Mouse (Mus musculus) frontal cortex, adult 2 months (tissue): ENCODE measurements at regions not wholly inside any gene's neighbourhood (a gene's known extent, or its start where the extent isn't known, plus 50 kb on each side); places are given as distances from the start of the nearest gene placed in this dataset.
A peak's percentile ranks its signal among the peaks of the same experiment; 100 is the strongest.

ENCODE experiments used
- DNase-seq, 2 experiments: peaks; one replicate each; pipeline ENCODE4 v3.0.0; 2022; ENCODE audit warnings: low spot score in 1 of 2; ENCODE audit errors: extremely low spot score in 1 of 2

- DNase-seq = no peak
These were observed 60.9 kb upstream of the Foxa2 start for GRCm38 (mm10) chr2:148107607-148108115.

GRCm38 (mm10) chr2:148110149-148110548 lies 63.4 kb upstream of the Foxa2 start:
- peak in 1 of 2 experiments; percentile 12 for DNase-seq

- peak in 1 of 2 experiments; percentile 28 for DNase-seq
These were observed 65.1 kb upstream of the Foxa2 start for GRCm38 (mm10) chr2:148111889-148112288.

- no peak for DNase-seq
These were observed 66.4 kb upstream of the Foxa2 start for GRCm38 (mm10) chr2:148113184-148113583.

GRCm38 (mm10) chr2:148114600-148114999 lies 67.8 kb upstream of the Foxa2 start:
- DNase-seq = no peak

- no peak for DNase-seq
These were observed 69.4 kb upstream of the Foxa2 start for GRCm38 (mm10) chr2:148116033-148116790.

GRCm38 (mm10) chr2:148117420-148117819 lies 70.7 kb upstream of the Foxa2 start:
- DNase-seq = no peak

GRCm38 (mm10) chr2:148121885-148122876 lies 75.4 kb upstream of the Foxa2 start:
- peak; percentile 15 to 80 for DNase-seq

GRCm38 (mm10) chr2:148123780-148124179 lies 77.0 kb upstream of the Foxa2 start:
- no peak for DNase-seq

- DNase-seq = no peak
These were observed 87.0 kb upstream of the Foxa2 start for GRCm38 (mm10) chr2:148133811-148134210.

- DNase-seq = peak in 1 of 2 experiments; percentile 45
These were observed 95.2 kb upstream of the Foxa2 start for GRCm38 (mm10) chr2:148141936-148142335.

- DNase-seq = no peak
These were observed 98.0 kb upstream of the Foxa2 start for GRCm38 (mm10) chr2:148144816-148145215.

- DNase-seq = no peak
These were observed 101.5 kb upstream of the Foxa2 start for GRCm38 (mm10) chr2:148148272-148148671.

- DNase-seq = no peak
These were observed 102.7 kb upstream of the Foxa2 start for GRCm38 (mm10) chr2:148149426-148149825.

- DNase-seq = no peak
These were observed 106.9 kb upstream of the Foxa2 start for GRCm38 (mm10) chr2:148153513-148154271.

- DNase-seq = peak in 1 of 2 experiments; percentile 53
These were observed 109.4 kb upstream of the Foxa2 start for GRCm38 (mm10) chr2:148156122-148156521.

GRCm38 (mm10) chr2:148159028-148159600 lies 112.3 kb upstream of the Foxa2 start:
- no peak for DNase-seq

GRCm38 (mm10) chr2:148160997-148161396 lies 114.2 kb upstream of the Foxa2 start:
- DNase-seq = peak in 1 of 2 experiments; percentile 51

- peak; percentile 55 to 71 for DNase-seq
These were observed 115.2 kb upstream of the Foxa2 start for GRCm38 (mm10) chr2:148161966-148162365.

GRCm38 (mm10) chr2:148162562-148162961 lies 115.8 kb upstream of the Foxa2 start:
- no peak for DNase-seq
